Mouse (Mus musculus) erythroblast, adult 5-6 weeks (primary cell): ENCODE measurements around the gene Dip2c. TPM values are rescaled to one million over a fixed set of nuclear protein-coding genes. Genes with fewer than 3 reads are reported as not detected.

ENCODE experiments used
- ATAC-seq: replicated peaks from 2 replicates; pipeline ENCODE4 v1.8.0; 2016; ENCODE audit warnings: moderate number of reproducible peaks, mild to moderate bottlenecking, moderate TSS enrichment, inconsistent platforms; ENCODE audit not compliant: poor library complexity, low FRiP score, severe bottlenecking
- total RNA-seq, 2 experiments: library from RNA; stranded (forward) in 1 of 2; stranded (reverse) in 1 of 2; fragments of 150-400 nt in 1 of 2; fragments of 200-764, 138-1000 nt in 1 of 2; gene quantifications; 2 replicates each; pipeline versions ENCODE4 v1.2.3 to v1.2.4; 2015 to 2017; ENCODE audit warnings: low replicate concordance in 2 of 2

The Dip2c gene
- total RNA-seq, 2 experiments from 2014 or later: under 0.01 to 0.60 TPM

DNA sequence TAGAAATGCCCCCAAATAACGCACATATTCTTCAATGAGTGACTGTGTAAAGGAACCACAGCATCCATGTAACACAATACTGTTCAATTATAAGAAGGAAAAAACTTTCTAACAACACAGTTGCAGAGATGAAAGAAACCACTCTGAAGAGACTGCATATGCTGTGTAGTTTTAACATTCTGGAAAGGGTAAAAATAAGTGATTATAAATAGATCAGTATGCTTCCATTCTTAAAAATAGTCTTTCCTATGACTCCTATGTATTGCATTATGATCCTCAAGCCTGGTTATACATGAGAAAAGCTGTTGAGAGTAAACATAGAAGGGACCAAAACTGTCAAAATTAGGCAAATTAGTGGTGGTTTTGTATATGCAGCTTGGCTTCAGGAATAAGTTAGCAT, 197.1 kb downstream of the Dip2c start:
- ATAC-seq: no peak

DNA sequence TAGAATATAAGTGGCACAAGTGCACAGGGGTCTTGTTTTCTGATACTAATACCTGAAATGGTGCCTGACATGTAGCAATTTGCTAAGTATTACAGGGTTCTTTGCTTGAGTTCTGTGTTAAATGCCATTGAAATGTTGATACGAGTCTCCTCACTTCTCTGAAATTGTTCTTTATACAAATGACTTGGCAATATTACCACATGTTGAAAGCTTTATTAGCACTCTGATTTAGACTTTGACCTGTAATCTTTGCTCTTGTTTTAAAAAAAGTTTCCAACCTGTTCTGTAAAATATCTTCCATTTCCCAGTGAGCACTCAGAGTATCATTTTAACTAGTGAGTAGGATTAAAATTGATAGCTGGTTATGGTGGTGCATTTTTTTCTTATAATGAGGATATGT, 205.4 kb downstream of the Dip2c start:
- no peak for ATAC-seq

DNA sequence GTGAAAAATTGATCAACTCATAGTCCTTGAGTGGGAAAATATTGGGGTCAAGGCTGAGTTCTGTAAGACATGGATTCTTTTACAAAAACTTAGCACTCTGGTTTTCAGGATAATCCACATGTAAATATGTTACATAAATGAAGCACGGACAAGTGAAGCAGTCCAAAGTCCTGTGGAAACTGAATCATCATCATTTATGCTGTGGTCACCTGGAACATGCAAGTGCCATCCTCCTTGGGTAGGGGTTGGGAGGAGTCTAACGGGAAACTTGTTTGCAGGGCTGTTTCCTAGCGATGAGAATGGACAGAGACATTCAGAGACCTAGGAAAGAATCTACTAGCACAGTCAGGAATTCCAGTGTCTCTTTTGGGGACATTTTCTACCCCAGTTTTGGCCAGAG, 213.4 kb downstream of the Dip2c start:
- ATAC-seq: no peak

DNA sequence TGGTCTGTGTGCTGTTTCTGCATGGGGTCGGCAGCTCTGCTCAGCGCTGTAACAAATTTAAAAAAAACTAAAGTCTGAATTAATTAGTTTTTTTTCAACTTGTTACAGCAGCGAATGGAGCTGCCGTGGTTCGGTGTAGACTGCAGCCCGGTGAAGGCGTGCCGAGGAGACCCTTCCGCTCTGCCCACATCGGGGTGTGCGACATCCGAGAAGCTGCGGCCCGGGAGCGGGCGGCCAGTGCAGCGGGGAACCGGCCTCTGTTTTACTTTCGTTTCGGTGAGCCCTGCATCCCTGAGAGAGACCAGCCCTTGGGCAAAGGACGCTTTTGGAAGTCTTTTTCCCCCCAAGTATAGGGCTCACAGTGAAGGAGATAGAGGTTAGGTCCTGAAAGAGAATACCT, 218.4 kb downstream of the Dip2c start:
- no peak for ATAC-seq

DNA sequence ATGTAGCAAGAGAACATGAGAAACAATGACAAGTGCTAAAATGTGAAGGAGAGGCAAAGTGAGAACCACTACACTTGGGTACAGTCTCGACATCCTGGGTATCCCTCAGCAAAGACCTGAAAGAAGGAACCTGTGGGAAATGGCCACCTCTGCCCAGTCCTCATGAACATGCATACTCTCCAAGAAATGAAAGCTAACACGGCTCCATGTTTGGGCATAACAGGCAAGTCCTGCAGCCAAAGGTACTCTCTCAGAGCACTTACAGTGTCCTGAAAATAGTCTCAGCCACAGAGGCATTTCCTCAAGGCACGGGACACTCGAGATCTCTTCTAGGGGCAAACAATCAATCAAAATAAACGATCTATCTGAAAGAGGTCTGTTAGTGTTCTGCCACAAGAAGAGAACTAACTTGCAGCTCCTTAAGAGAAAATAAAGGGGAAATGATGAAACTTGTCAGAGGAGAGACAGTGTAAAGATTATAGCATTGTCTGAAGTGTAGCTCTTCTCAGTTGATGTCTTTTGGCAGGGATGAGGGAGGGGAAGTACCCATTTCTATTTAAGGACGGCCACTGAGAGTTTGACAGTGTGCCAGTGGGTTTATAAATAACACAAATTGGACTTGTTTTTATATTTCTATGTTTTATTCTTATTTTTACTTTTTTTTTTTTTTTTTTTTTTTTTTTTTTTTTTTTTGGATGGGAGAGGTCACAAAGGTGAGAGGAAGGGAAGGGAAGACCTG, 228.0 kb downstream of the Dip2c start:
- no peak for ATAC-seq

DNA sequence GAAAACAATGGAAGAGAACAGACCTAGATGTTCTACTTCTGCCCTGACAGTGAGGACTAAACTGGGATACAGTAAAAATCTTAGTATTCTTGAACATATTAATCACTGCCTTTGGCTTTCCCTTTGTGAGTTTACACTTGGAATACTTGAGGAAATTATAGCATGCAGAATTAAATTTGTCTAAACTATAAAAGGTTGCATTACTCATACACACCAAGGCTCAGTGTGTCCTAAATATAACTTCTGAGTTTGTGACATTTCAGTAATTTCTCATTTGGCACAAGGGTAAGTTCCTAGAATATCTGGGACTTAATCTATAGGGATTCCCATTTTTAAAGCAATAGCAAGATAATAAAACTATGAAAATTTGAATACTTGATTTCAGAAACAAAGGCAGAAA, 262.2 kb downstream of the Dip2c start:
- ATAC-seq: no peak

DNA sequence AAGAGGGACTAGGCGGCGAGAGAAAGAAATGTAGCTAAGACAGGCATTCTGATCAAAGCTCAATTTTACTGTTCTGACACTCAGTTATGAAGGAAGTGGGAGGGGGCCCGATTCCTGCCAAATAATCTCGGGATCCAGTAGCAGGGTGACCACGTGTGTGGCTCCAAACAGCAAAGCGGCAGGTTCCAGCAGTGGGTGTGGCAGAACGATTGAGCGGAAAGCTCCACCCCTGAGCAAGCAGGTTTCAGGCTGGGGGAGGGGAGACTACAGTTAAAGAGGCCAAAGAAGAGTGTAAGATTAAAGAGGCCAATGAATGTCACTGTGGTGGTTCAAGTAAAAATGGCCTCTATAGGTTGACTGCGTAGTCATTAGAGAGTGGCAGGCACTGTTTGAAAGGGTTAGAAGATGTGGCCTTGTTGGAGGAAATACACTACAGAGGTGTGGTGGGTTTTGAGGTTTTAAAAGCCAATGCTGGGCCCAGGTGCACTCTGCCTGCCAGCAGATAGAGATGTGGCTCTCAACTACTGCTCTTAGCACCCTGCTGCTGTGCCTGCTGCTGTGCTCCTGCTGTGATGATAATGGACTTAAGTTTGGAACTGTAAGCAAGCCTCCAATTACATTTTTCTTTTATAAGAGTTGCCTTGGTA, 271.5 kb downstream of the Dip2c start:
- ATAC-seq: no peak

DNA sequence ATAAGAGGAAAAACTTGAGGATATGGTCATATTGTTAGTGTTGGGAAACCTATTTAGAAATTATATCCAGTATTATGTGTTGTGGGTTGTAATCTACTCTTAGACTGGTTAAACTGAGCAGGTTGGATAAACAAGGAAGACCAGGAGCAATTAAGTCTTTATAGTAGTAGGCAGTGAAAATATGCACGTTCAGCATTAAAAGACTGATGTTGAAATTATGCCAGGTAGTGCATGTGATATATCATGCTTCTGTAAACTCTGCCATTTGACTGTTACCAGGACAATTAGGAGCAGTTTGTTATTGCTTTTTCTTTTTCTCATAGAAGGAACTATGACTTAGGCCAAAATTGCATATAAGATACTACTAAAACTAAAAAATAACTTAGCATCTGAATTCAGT, 285.8 kb downstream of the Dip2c start:
- ATAC-seq: no peak

DNA sequence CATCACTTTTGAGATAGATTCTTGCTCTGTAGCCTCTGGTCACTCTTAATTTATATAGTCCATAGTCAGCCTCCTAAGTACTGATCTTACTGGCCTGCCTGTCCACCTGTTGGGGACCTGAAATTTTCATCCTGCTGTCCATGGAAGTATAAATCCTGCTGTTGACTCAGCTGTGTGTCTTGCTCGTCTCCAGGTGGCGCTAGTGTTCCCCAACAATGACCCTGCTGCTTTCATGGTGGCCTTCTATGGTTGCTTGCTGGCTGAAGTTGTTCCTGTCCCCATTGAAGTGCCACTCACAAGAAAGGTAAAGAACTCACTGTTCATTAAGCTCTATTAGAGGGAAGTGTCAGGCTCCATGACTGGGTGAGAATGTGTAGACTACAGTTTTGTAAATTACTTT, 286.6 kb downstream of the Dip2c start:
- ATAC-seq: no peak

DNA sequence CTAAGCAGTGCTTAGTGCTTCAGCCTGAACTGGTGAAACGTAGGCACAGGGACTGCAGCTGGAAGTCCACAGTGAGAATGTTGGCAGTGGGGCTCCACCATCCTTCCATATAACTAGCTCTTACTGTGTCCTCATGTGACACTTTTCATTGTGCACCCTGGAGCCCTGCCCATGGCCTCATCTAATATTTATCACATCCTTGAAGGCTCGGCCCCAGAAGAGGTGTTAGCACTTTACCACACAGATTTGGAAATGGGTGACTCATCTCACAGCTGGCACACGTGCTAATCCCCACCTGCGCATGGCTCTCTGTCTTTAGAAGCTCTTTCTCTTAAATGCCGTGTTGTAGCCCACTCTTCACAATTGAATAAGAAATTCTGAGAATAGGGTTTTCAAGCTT, 292.5 kb downstream of the Dip2c start:
- ATAC-seq: no peak

DNA sequence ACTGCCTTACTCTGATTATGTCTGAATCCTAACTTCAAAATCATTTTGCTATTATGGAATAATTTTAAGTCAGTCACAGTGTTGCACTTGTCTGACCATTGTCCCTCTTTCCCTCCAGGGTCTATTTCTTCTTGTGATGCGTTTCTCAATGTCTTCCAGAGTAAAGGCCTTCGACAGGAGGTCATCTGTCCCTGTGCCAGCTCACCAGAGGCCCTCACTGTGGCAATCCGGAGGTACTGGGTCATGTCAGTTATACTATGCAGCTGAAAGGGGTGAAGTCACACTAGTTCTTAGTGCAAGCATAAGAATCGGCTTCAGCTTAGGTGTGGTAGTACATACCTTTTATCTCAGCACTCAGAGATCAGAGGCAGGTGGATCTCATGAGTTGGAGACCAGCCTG, 300.4 kb downstream of the Dip2c start:
- ATAC-seq: no peak

DNA sequence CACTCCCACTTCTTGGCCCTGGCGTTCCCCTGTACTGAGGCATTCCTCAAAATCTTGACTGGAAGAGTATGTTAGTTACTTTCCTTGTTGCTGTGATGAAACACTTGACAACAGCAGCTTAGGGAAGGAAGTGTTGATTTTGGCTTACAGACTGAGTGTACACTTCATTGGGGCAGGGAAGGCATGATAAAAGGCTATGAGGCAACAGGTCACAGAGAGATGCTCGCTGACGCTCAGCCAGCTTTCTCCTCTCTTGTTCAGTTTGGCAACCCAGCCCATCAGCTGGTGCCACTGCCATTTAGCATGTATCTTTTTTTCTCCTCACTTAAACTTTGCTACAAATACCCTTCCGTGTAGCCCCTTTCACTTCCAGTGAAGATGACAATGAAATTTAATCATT, 302.1 kb downstream of the Dip2c start:
- ATAC-seq: no peak

DNA sequence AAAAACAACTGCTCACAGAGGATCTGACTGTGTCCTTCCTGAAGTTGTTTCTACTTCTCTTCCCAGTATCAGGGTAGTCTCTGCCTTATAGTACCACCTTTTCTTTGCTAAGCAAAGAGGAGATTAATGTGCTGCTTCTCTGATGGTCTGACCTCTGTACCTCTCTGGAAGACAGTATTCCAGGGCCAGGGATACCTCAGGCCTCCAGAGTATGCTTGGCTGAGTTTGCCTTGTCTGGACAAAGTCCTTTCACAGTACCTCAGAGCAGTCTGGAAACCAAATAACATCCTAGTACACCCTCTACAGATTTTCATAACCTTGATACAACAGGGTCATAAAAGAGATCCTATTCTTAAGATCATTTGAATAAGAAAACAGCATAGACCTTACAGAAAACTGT, 305.5 kb downstream of the Dip2c start:
- ATAC-seq: no peak

DNA sequence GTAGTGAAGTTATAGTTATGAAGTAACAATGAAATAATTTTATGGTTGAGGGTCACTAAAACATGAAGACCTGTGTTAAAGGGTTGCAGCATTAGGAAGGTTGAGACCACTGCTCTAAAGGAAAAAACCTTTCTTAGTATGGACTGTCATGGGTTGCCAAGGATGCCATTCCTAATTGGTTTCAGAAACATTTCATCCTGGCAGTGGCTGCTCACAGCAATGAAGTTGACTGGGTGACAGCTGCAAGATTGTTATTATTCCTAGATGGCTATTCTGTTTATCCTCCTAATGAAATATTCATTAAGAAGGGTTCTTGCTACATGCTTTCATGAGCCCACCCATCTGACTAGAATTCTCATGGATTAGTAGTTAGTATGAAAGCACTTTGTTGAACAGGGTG, 307.3 kb downstream of the Dip2c start:
- no peak for ATAC-seq

DNA sequence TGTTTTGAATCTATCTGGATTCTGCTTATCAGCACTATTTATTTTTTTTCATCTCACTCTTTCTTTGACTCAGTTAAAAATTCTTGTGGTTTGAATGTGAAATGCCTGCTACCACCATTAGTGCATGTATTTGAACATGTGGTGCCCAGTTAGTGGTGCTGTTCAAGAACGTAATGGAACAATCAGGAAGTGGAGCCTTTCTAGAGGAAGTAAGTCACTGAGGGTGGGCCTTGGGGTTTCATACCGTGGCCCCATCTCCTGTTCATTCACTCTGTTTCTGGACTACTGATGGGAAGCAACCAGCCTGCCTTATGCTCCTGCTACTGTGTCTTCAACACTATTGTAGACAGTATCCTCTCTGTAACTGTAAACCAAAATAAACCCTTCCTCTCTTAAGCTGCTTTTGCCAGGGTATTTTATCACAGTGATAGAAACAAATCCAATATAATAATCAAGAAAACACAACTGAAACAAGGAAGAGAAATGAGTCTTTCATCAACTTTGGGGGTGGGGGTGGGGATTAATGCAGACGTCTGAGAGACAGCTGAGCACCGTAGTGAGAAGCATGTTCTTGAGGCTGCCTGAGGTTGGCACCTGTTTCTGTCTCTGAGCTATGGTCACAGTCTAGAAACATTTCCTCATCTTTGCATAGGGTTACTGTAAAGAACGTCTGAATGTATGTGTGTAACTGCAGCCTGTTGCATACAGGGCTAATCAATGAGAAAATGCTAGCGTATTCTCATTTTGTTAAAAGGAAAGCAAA, 323.2 kb downstream of the Dip2c start:
- ATAC-seq: no peak

DNA sequence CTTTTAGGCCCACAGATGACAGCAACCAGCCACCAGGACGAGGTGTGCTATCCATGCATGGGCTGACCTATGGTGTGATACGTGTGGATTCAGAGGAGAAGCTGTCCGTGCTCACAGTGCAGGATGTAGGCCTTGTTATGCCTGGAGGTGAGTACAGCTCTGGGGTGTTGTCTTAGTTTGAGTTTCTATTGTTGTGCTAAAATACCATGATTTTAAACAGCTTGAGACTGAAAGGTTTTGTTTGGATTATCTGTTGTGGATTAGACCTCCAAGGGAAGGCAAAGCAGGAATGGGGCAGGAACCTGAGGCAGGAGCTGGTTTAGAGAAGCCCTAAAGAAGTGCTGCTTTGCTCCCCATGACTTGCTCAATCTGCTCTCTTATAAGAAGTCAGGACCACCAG, 325.0 kb downstream of the Dip2c start:
- ATAC-seq: no peak

DNA sequence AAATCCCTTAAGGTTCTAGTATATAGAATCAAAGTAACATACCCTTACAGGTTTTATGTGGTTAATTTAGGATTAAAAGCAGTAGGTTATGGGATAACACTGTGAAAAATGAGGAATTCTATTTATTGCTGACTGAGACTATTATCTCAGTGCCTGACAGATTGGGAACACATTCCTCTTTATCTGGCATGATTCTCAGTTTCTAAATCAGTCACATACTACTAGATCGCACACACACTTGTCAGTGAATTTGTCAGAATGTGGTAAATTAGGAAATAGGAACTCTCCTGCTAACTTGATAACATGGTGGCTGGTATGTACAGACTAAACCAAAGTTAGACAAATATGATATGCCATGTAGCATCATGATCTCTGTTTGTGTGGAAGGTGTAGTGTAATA, 334.9 kb downstream of the Dip2c start:
- no peak for ATAC-seq

DNA sequence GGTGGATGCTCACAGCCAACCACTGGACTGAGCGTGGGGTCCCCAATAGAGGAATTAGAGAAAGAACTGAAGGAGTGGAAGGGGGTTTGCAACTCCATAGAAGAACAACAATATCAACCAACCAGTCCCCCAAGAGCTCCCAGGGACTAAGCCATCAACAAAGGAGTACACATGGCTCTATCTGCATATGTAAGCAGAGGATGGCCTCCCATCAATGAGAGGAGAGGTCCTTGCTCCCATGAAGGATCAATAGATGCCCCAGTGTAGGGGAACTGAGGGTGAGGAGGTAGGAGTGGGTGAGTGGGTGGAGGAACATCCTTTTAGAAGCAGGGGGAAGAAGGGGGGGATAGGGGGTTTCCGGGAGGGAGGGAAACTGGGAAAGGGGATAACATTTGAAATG, 356.4 kb downstream of the Dip2c start:
- ATAC-seq: no peak

DNA sequence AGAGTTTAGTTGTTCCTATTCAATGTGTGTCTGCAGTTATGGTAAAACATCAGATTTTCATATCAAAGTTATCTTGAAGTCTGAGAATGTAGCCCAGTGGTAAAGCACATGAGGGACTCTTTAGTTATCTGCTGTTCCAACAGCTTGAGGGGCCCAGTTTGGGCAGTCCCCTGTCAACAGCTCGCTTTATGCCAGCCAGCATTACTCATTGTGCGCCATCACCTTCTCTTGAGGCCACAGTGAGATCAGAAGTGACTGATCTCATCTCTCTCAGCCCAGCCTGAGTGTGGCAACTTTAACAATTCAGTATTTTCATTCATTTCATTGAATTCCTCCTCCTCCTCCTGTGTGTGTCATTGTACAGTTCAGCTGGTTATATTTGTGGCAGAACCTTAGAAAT, 359.6 kb downstream of the Dip2c start:
- no peak for ATAC-seq

DNA sequence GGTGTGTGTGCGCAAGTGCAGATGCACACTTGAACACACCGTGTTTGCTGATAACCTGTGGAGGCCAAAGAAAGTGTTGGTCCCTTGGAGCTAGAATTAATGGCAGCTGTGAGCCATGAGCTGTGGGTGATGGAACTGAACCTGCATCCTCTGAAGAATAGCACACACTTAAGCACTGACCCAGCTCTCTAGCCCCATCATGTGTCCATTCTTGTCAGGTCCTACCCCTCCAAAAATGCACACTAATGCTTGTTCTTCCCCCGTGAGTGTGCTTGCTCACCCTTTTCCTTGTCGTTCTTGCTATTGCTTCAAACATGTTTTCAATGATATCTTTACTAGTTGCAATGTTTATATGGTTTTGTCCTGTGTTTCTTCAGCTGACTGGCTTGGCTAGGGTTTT, 360.2 kb downstream of the Dip2c start:
- no peak for ATAC-seq

DNA sequence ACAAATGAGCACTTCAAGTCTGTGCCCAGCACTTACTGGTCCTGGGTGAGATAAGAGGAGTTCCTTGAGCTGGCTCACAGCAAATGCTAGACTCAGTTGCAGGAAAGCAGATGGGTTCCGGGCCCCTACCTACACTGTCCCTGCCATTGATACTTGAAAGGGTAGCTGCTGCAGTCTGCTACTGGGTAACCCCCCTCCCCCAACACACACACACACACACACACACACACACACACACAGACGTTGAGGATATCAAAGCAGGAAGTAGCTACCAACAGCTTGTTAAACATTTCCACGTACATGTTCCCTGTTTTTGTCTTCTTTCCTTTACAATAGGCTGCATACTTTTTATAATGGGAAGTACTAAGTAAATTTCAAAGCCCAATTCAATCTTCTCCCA, 361.6 kb downstream of the Dip2c start:
- no peak for ATAC-seq
